Mouse (Mus musculus) spleen, adult 2 months (tissue): ENCODE results near the gene Pde7b. TPM values are rescaled to one million over a fixed set of nuclear protein-coding genes. Genes with fewer than 3 reads are reported as not detected.

Experiments
- DNase-seq, 2 experiments: peaks; one replicate each; pipeline versions ENCODE4 v3.0.0 to v3.0.0-alpha.2; 2012 to 2021; ENCODE audit warnings: low spot score in 2 of 2, low read depth in 1 of 2
- H3K27ac ChIP-seq: fragments of 200-500 bp; 2 replicates; pipeline ENCODE4 v1.5.1; 2012; ENCODE audit warnings: low read length, inconsistent platforms; ENCODE audit not compliant: insufficient read depth
- H3K27me3 ChIP-seq: fragments of 200-500 bp; 2 replicates; pipeline ENCODE4 v1.6.1; 2012; ENCODE audit warnings: mild to moderate bottlenecking, moderate library complexity, low read length, inconsistent platforms; ENCODE audit not compliant: control insufficient read depth, insufficient read depth
- H3K36me3 ChIP-seq: fragments of 200-500 bp; 2 replicates; pipeline ENCODE4 v1.6.1; 2012; ENCODE audit warnings: mild to moderate bottlenecking, low read length, inconsistent platforms; ENCODE audit not compliant: control insufficient read depth, insufficient read depth
- H3K4me1 ChIP-seq: fragments of 200-500 bp; 2 replicates; pipeline ENCODE4 v1.6.1; 2011; ENCODE audit warnings: inconsistent platforms; ENCODE audit not compliant: control insufficient read depth, insufficient read depth, insufficient read length
- H3K4me3 ChIP-seq: fragments of 200-500 bp; 2 replicates; pipeline ENCODE4 v1.5.1; 2011; ENCODE audit warnings: mild to moderate bottlenecking, inconsistent platforms; ENCODE audit not compliant: insufficient read depth, insufficient read length; ENCODE audit errors: extremely low read depth
- CTCF ChIP-seq: fragments of 200-500 bp; IDR thresholded peaks from 2 replicates; pipeline ENCODE4 v1.5.1; 2011; ENCODE audit warnings: mild to moderate bottlenecking, inconsistent platforms; ENCODE audit not compliant: insufficient read depth, insufficient read length, insufficient replicate concordance; ENCODE audit errors: extremely low read depth
- POLR2A ChIP-seq: fragments of 200-500 bp; IDR thresholded peaks from 2 replicates; pipeline ENCODE4 v1.6.1; 2011; ENCODE audit warnings: low read depth, low read length, inconsistent platforms
- WGBS: fragments of 180-500 bp; shearing (Covaris S2); methylation state at CpG from one replicate; pipeline ENCODE4 v1.1.7; 2018; 5-methylcytosine and 5-hydroxymethylcytosine counted together
- polyA plus RNA-seq: library from polyadenylated mRNA; depleted of rRNA; stranded (reverse); fragments of >200 nt; gene quantifications from 2 replicates; pipeline ENCODE4 v1.2.3, GENCODE M21; 2012; rRNA removed

Pde7b gene
- 0.69 and 0.79 TPM in 2 replicates for polyA plus RNA-seq

DNA sequence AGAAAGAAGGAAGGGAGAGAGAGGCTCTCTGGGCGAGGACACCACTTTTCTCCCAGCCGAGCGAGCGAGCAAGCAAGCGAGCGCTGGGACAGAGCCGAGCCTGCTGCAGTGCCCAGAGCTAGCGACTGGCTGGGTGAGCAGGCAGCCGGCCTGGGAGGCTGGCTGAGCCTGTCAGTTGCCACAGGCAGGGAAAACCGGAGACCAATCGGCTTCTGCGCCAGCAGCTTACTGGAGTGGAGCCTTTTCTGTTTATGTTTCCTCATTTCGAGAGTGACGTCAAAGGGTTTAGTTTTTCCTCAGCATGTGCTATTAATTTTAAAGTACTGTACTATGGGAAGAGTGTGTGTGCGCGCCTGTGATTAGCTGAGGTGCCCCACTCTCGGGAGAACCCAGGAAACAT is at the start of gene Pde7b:
TSS of gene Pde7b (minus strand) at position 173 of the 400 bp plus-strand sequence.
- 5% methylated on average over 17 of the region's 17 CpGs for WGBS
- H3K27ac ChIP-seq = no peak within 1 kb of the TSS
- H3K36me3 ChIP-seq = no peaks in the 10 kb centered on the region
- H3K27me3 ChIP-seq = no peaks in the 10 kb centered on the region
- peak within 1 kb of the TSS; percentile 53 for H3K4me3 ChIP-seq
- no peak for TF ChIP-seq CTCF
- no peak for TF ChIP-seq POLR2A
- peak; percentile 13 to 47 for DNase-seq
- H3K4me1 ChIP-seq = 0 out of 2 replicates have a peak, but pooled peaks cover 2% of the 10 kb centered on the region

DNA sequence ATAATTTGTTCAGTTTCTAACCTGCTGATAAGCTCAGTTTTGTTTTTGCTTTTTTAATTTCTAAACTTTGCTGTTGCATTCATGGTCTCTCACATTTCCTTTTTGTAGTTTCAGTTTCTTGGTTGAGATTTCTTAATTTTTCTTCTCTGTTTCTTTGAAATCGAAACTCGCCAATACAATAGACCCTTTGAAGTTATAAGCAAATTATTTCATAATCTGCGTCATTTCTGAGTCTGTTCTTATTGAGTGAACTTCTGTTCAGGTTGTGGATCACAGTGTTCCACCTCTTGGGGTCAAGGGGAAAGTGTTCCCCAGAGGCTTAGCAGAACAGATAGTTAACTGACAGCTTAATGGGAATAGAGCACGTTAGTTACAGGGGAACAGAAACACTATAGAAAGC is 47.2 kb upstream of the Pde7b start:
- H3K4me1 ChIP-seq = peaks cover 6% of the 10 kb centered on the region; the same call in 1 of the 2 replicates
- TF ChIP-seq CTCF (no peak), POLR2A (no peak)
- no peak overlapping the region; the same call in 1 of the 2 replicates for H3K27ac ChIP-seq
- 51% methylated on average over 4 of the region's 4 CpGs for WGBS
- no peaks in the 10 kb centered on the region for H3K36me3 ChIP-seq
- H3K27me3 ChIP-seq = no peaks in the 10 kb centered on the region
- no peak for DNase-seq
- H3K4me3 ChIP-seq = no peak overlapping the region

DNA sequence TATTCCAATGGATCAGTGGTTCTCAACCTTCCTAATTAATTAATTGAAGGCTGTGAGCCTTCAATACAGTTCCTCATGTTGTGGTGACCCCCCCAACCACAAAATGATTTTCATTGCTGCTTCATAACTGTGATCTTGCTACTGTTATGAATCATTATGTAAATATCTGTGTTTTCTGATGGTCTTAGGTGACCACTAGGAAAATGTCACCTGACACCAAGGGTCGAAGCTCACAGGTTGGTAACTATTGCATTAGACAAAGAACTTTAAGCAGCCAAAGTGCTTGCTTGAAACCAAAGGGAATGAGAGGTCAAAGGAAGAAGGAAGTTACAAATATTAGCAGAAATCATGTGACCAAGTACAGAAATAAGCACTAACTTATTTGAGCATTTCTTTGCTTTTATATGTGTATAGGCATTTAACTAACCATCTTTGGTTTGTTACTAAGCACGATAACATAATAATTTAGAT is 45.6 kb upstream of the Pde7b start:
- H3K27me3 ChIP-seq = no peaks in the 10 kb centered on the region
- 80% methylated on average over 2 of the region's 2 CpGs for WGBS
- no peak overlapping the region for H3K27ac ChIP-seq
- H3K4me1 ChIP-seq = peaks cover 6% of the 10 kb centered on the region; the same call in 1 of the 2 replicates
- no peak for TF ChIP-seq CTCF
- no peak for TF ChIP-seq POLR2A
- DNase-seq = no peak
- H3K36me3 ChIP-seq = no peaks in the 10 kb centered on the region
- no peak overlapping the region for H3K4me3 ChIP-seq

DNA sequence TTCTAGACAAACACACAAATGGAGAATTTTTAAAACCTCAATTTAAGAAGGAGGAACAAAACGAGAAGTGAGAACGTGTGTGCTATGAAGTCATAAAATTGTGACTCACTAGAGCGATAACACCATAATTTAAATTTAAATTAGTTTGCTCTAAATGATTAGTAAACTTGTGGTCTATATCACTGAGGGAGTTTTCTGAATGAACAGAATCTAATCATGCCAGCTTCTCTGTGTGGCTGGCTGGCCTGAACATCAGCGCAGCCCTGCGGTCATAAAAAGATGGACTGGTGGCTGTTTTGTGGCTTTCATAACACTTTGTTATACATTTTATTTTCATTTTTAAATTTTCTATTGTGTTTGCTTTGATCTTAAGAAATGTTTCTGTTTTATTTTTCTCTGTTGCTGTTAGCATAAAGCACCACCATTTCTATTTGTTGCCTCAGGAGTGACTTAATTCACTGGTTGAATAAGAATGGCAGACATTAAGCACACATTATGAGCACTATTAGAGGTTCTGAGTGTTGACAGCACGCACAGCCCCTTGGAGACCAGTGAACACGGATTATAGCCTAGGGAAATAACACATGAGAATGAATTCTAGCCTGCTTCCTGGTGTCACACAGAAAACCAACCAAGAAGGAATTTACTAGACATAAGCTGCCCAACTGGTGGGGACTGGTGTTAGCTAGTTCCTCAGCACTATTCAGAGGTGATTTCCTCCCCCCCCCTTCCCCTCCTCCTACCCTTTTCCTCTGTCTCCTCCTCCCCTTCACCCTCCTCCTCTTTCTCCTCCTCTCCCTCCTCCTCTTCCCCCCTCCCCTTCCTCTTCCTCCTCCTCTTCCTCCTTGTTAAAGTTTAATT is 44.9 kb upstream of the Pde7b start:
- Histone ChIP-seq H3K27ac (no peak overlapping the region), H3K4me1 (peaks cover 6% of the 10 kb centered on the region; the same call in 1 of the 2 replicates), H3K4me3 (no peak overlapping the region), H3K36me3 (no peaks in the 10 kb centered on the region), H3K27me3 (no peaks in the 10 kb centered on the region)
- WGBS = 61% methylated on average over 7 of the region's 7 CpGs
- TF ChIP-seq CTCF (no peak), POLR2A (no peak)
- no peak for DNase-seq

DNA sequence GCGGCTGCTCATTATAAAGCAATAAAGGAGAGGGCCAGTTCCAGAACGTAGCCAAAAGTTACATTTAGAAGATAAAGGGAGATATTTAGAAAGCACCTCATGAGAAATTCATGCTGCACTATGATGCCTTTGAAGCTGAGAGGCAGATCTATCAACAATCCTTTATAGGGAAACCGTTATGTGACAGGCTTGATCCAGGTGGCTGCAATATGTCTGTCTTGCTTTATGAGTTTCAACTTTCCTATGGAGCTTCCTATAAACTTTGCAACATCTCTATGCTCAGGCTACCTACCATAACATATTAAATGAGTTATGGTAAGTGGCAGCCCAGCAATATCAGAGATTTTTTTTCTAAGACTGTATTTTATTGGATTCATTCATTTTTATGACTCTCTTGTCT is 39.5 kb upstream of the Pde7b start:
- no peak for TF ChIP-seq POLR2A
- no peak for TF ChIP-seq CTCF

DNA sequence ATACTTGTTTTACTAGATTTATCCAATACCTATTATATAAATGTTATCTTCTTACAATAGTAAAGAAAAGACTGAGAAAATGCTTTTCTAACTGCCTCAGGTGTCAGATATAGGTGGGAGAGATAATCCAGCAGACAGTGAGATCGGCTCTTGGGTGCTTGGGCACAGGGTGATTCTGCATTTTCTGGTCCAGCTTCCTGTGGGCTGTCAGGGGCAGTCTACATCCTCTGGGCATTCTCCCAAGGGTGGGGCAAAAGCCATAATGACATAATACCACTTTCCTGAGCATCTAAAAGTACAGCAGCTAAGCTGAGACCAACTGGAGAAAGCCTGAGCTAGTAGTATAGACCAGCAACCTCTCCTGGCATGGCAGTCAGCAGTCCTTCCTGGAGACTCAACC is 34.1 kb upstream of the Pde7b start:
- 33% methylated on average over 1 of the region's 1 CpGs for WGBS
- TF ChIP-seq POLR2A = no peak
- no peak for TF ChIP-seq CTCF
- Histone ChIP-seq H3K27me3 (no peaks in the 10 kb centered on the region), H3K27ac (no peak overlapping the region), H3K4me3 (no peak overlapping the region), H3K4me1 (no peaks in the 10 kb centered on the region), H3K36me3 (no peaks in the 10 kb centered on the region)
- DNase-seq = no peak

More for the DNA sequence above, 39.5 kb upstream of the Pde7b start:
- WGBS = 91% methylated on average over 3 of the region's 3 CpGs
- Histone ChIP-seq H3K36me3 (no peaks in the 10 kb centered on the region), H3K27ac (no peak overlapping the region), H3K4me1 (no peaks in the 10 kb centered on the region), H3K4me3 (no peak overlapping the region), H3K27me3 (no peaks in the 10 kb centered on the region)
- DNase-seq = no peak

DNA sequence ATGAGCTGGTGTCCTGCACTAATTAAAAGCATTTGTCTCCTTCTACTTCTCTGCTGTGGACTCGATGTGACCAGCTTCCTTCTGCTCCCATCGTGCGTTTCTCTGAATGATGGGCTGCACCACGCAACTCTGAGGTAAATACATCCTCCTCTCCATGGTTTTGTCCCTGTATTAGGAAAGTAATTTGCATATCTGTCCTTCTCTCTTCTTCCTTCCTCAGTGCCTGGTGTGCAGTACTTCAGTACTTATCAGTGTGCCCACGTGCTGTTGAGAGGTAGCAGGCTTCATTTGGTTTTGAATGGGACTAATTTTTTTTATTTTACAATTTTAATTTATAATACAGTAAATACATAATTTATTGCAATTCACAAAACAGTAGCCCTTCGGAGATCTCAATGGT is 33.4 kb upstream of the Pde7b start:
- TF ChIP-seq CTCF (no peak), POLR2A (no peak)
- Histone ChIP-seq H3K4me1 (no peaks in the 10 kb centered on the region), H3K27me3 (no peaks in the 10 kb centered on the region), H3K36me3 (no peaks in the 10 kb centered on the region), H3K27ac (no peak overlapping the region), H3K4me3 (no peak overlapping the region)
- no peak for DNase-seq
- WGBS = 61% methylated on average over 6 of the region's 6 CpGs
